Mouse (Mus musculus): ENCODE data around the gene 4833420G17Rik. TPM values are rescaled to one million over a fixed set of nuclear protein-coding genes. Genes with fewer than 3 reads are reported as not detected.
"Not testable (repeated sequence)": the region's sequence is repeated elsewhere in the genome, so short reads cannot be mapped to it uniquely, and the experiment has no call there.

The 4833420G17Rik gene
- polyA plus RNA-seq, 1 experiment from 2014 or later = 74.8 TPM

DNA sequence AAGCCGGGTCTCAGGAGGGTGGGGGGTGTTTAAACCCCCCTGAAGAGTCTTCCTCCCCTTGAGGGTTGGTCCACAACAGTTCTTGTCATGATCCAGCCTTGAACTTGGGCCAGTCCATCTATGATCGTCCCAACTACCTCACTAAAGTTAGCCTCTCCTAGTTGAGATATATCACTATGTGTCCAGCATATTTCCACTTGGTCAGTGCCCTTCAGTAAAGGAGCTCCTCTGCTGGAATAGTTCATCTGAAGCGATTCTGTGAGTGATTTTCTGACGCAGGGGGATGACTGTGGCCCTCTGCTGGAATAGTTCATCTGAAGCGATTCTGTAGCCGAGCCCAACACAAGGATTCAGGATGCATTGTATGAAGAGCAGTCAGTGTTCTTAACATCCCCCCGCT is 24.8 kb downstream of the 4833420G17Rik start:
- Histone ChIP-seq H3K36me3 (peaks cover 48% of the 10 kb centered on the region), H3K27ac (no peak overlapping the region), H3K4me3 (no peak overlapping the region; the same call in 1 of the 2 replicates), H3K4me1 (replicated peaks) (no peaks in the 10 kb centered on the region), H3K27me3 (ENCODE audit: insufficient read depth, poor library complexity, severe bottlenecking) (no peaks in the 10 kb centered on the region), H3K9me3 (peaks cover 22% of the 10 kb centered on the region)
- DNase-seq (ENCODE audit: low spot score) = no peak
- 64% methylated on average over 7 of the region's 7 CpGs for WGBS

DNA sequence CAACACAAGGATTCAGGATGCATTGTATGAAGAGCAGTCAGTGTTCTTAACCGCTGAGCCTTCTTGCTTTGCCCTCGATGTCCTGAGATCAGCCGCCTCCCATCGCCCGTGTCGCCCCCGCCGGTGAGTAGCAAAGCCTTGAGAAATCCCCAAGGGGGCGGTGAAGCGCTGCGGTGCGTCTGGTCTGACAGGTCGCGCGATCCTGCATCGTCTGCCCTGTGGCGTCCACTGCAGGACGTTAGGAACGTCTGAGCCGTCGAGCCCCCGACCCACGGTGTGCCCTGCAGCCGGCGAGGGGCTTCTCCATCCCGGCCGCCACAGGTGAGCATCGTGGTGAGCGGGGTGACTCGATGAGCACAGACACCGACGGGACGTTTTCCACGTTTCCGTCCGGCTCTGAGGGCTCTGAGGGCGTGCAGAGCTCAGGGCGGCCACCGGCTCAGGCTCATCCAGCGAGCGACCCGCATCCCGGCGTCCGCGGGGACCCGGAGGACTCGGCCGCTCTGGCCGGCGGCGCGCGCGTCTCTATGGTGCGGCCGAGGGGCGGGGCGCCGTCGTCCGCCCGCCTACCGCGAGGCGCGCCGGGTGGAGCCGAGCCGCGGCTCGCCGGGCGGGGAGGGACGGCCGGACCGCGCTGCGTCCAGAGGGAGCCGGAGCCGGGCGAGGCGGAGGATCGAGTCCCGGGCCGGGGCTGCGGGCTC is 25.5 kb downstream of the 4833420G17Rik start, which contains the start of the genes Tmem267 and 3110070M22Rik:
Tmem267 (plus strand) TSS at position 160 of the 701 bp plus-strand sequence.
3110070M22Rik (minus strand) TSS at position 504 of the 701 bp plus-strand sequence.
- no peak within 1 kb of the TSS; the same call in 1 of the 2 replicates for H3K4me3 ChIP-seq
- peak; percentile 72 for DNase-seq (ENCODE audit: low spot score)
- H3K27me3 ChIP-seq (ENCODE audit: insufficient read depth, poor library complexity, severe bottlenecking) = no peaks in the 10 kb centered on the region
- peaks cover 22% of the 10 kb centered on the region for H3K9me3 ChIP-seq
- peaks cover 41% of the 10 kb centered on the region for H3K36me3 ChIP-seq
- WGBS = 76% methylated on average over 87 of the region's 87 CpGs
- no peak within 1 kb of the TSS for H3K27ac ChIP-seq
- H3K4me1 ChIP-seq (replicated peaks) = no peaks in the 10 kb centered on the region

DNA sequence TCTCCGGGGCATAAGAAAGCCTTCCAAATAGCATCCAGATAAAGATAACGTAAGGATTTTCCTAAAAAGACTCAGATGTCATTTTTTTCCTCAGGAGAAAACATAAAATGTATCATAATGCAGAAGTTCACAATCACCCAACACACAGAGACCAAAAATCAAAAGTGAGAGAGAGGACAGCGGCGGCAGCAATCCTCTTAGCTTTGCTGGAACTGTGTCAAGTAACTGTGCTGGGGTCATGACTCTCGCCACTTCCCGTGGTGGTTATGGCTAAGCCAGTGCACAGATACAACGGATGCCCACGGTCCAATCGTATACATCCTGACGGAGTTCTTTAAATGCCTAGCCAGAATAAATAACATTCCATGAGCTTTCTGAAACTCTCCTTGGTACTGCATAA is 29.5 kb downstream of the 4833420G17Rik start:
- H3K4me3 ChIP-seq; DNase-seq (ENCODE audit: low spot score); H3K4me1 ChIP-seq (replicated peaks); H3K27ac ChIP-seq; H3K27me3 ChIP-seq (ENCODE audit: insufficient read depth, poor library complexity, severe bottlenecking); H3K36me3 ChIP-seq: not testable (repeated sequence)
- 92% methylated on average over 10 of the region's 10 CpGs for WGBS
- peaks cover 29% of the 10 kb centered on the region for H3K9me3 ChIP-seq

DNA sequence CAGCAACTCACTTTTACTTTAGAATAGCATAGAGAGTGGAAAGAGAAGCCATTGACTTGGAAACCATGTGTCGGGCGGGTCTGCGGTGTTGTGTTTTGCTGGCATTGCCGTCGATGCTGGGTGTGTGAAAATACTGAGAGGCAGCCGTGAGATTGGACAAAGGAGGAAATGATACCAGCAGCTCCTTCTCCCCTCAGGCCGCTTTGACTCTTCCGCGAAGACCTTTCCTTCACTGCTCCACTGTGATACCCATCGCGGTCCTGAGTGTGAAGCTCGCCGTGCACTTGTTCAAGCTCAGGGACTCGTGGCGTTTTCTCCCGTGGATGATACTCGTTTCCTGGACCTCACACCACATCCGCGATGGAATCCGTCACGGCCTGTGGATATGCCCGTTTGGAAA is 32.4 kb downstream of the 4833420G17Rik start:
- not testable (repeated sequence) for H3K27me3 ChIP-seq (ENCODE audit: insufficient read depth, poor library complexity, severe bottlenecking); H3K36me3 ChIP-seq; DNase-seq (ENCODE audit: low spot score); H3K4me1 ChIP-seq (replicated peaks); H3K27ac ChIP-seq; H3K4me3 ChIP-seq
- 95% methylated on average over 13 of the region's 22 CpGs for WGBS
- H3K9me3 ChIP-seq = peaks cover 26% of the 10 kb centered on the region

Other genes with a start within 250 kb of the 4833420G17Rik start
- 103 and 122 TPM in 2 replicates for gene Paip1, start 34.2 kb upstream of the 4833420G17Rik start, polyA plus RNA-seq (2016; fragmentation: Nextera tagmentation; extraction: Ambion mirVana)
- gene Tmem267, start 25.3 kb downstream of the 4833420G17Rik start, polyA plus RNA-seq (2016; fragmentation: Nextera tagmentation; extraction: Ambion mirVana) = 2.1 and 2.4 TPM in 2 replicates
- 1.9 and 2.0 TPM in 2 replicates for gene 3110070M22Rik, start 25.6 kb downstream of the 4833420G17Rik start, polyA plus RNA-seq (2016; fragmentation: Nextera tagmentation; extraction: Ambion mirVana)
- 0.07 and 0.09 TPM in 2 replicates for gene Ccl28, start 161.1 kb downstream of the 4833420G17Rik start, polyA plus RNA-seq (2016; fragmentation: Nextera tagmentation; extraction: Ambion mirVana)
- gene Hmgcs1, start 227.6 kb downstream of the 4833420G17Rik start, polyA plus RNA-seq (2016; fragmentation: Nextera tagmentation; extraction: Ambion mirVana) = 342 and 383 TPM in 2 replicates

Measured in hindbrain, embryonic 10.5 days (tissue).